Mouse (Mus musculus) C2C12 (cell line): ENCODE measurements around the gene Scgb1a1. TPM values are rescaled to one million over a fixed set of nuclear protein-coding genes. Genes with fewer than 3 reads are reported as not detected.

Experiments used
- H3K27me3 ChIP-seq: one replicate; pipeline ENCODE4 v1.6.1; 2011; ENCODE audit not compliant: control insufficient read depth, insufficient read depth, insufficient read length
- H3K36me3 ChIP-seq: one replicate; pipeline ENCODE4 v1.6.1; 2011; ENCODE audit not compliant: control insufficient read depth, insufficient read depth
- H3K4me3 ChIP-seq: one replicate; pipeline ENCODE4 v1.5.1; 2011; ENCODE audit warnings: mild to moderate bottlenecking, control low read depth; ENCODE audit not compliant: poor library complexity, insufficient read depth, severe bottlenecking
- H3K79me2 ChIP-seq: one replicate; pipeline ENCODE4 v1.6.1; 2011; ENCODE audit not compliant: control insufficient read depth, insufficient read depth
- H3K79me3 ChIP-seq: one replicate; pipeline ENCODE4 v1.6.1; 2011; ENCODE audit warnings: low read depth, control low read depth
- H3ac ChIP-seq: one replicate; pipeline ENCODE3; 2011; ENCODE audit warnings: low read depth; ENCODE audit not compliant: control insufficient read depth, insufficient read length
- CEBPB ChIP-seq: IDR thresholded peaks from one replicate; pipeline ENCODE4 v1.6.1; 2011; ENCODE audit warnings: low read depth, mild to moderate bottlenecking, control low read depth, moderate library complexity
- CTCF ChIP-seq: IDR thresholded peaks from one replicate; pipeline ENCODE4 v1.5.1; 2011; ENCODE audit not compliant: control insufficient read depth, insufficient read depth, insufficient read length
- FOSL1 ChIP-seq: IDR thresholded peaks from one replicate; pipeline ENCODE4 v1.8.0; 2011; ENCODE audit warnings: mild to moderate bottlenecking, low read length; ENCODE audit not compliant: poor library complexity, insufficient read depth, severe bottlenecking
- MAX ChIP-seq: IDR thresholded peaks from one replicate; pipeline ENCODE4 v1.6.1; 2011; ENCODE audit warnings: mild to moderate bottlenecking, control low read depth
- MYOD1 ChIP-seq: IDR thresholded peaks from one replicate; pipeline ENCODE4 v1.6.1; 2011; ENCODE audit warnings: low read depth; ENCODE audit not compliant: control insufficient read depth, insufficient read length
- MYOG ChIP-seq: IDR thresholded peaks from one replicate; pipeline ENCODE4 v1.6.1; 2011; ENCODE audit not compliant: control insufficient read depth, insufficient read length; ENCODE audit errors: extremely low read depth
- USF1 ChIP-seq: IDR thresholded peaks from one replicate; pipeline ENCODE4 v1.6.1; 2011; ENCODE audit warnings: low read depth, mild to moderate bottlenecking, control low read depth, moderate library complexity
- polyA plus RNA-seq: library from polyadenylated mRNA; unstranded; fragments of >200 nt; fragmentation: generic; extraction: Trizol; gene quantifications from one replicate; pipeline ENCODE4 v1.2.1, GENCODE M21; 2012; ENCODE audit warnings: missing spikeins

Scgb1a1 gene
- polyA plus RNA-seq, 1 experiment, result not detected

DNA sequence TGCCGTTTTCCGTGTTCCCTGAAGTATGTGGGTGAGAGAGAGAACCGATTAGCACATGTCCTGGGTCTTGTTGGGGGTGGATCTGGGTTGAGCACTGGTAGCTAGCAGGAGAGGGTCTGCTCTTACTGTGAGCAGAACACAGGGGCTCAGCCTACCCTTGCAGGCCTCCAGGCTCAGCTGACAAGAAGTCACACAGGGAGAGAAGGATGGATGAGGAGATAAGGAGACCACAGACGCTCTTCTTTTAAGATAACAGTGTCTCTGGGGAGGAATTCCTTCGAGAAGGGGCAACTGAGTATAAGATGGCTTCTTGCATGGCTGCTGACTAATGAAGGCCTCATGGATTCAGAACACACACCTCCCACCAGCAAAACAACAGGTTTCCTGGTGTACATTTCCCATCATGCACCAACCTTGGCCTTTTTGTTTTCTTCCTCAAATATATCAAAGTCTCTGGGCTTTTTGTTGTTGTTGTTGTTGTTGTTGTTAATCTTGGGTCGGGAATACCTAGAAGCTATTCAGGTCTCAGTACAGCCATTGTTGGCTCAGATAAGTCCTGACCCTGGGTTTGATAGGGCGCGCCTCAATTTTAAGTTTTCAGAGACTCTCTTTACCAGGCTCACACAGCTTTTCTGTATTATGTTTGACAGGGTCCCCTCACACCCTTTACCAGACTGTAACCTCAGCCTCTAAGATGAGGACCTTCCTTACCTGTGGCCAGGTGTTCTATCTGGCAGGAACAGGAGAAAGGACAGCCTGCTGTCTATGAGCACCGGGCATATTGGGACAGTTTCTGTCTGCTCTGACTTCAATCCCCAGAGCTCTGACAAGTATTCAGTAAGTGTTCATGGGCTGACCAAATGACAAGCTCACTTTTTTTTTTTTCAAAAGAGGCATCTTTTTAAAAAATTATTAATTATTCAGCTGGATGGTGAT, 37.2 kb downstream of the Scgb1a1 start:
- Histone ChIP-seq H3ac (no peak overlapping the region), H3K36me3 (no peaks in the 10 kb centered on the region), H3K79me3 (no peaks in the 10 kb centered on the region), H3K4me3 (no peak overlapping the region), H3K79me2 (no peaks in the 10 kb centered on the region), H3K27me3 (no peaks in the 10 kb centered on the region)
- TF ChIP-seq MAX (no peak), CEBPB (no peak), FOSL1 (no peak), CTCF (no peak), MYOG (no peak), USF1 (no peak)

DNA sequence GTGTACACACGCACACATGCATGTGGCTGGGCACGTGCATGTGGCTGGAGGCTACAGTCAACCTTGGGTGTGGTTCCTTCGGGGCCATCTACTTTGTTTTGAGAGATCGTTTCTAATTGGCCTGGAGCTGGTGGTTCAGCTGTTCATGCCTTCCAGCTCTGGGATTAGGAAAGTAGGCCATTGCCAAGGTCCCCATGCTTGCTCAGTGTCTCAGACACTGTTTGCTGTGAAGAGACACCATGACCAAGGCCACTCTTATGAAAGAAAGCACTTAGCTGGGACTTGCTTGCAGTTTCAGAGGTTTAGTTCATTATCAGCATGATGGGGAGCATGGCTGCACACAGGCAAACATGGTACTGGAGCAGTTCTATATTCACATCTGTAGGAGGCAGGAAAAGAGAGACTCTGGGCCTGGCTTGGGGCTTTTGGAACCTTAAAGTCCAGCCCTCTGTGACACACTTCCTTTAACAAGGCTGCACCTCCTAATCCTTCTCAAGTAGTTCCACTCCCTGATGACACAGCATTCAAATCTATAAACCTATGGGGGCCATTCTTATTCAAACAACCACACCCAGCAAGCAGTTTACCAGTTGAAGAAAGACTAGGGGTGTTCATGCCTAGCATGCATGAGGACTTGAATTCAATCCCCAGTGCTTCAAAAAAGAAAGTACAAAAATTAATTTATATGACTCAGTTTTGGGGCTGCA, 38.6 kb downstream of the Scgb1a1 start:
- Histone ChIP-seq H3K36me3 (no peaks in the 10 kb centered on the region), H3K79me3 (no peaks in the 10 kb centered on the region), H3ac (no peak overlapping the region), H3K79me2 (no peaks in the 10 kb centered on the region), H3K4me3 (no peak overlapping the region), H3K27me3 (no peaks in the 10 kb centered on the region)
- TF ChIP-seq CEBPB (no peak), MYOD1 (no peak), MAX (no peak), CTCF (no peak), USF1 (no peak), MYOG (no peak), FOSL1 (no peak)

DNA sequence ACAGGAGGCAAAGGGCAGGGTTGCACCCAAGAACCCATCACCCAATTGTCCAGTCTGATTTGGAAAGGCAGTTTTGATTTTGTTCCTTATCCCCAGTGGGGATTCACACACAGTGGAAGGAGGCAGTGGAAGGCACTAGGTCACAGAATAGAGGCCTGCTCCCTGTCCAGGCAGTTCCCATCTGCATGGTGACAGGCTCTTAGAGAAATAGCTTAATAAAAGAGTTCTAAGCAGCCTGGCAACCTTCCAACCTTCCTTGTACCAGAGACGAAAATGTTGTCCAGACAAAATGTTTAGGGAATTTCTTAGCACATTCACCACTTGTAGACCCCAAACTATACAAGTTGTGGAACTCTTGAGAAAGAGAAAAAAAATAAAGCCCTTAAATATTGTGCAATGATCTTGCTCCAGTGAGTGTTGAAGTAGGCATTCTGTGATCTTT, 39.8 kb downstream of the Scgb1a1 start:
- Histone ChIP-seq H3K4me3 (no peak overlapping the region), H3K27me3 (no peaks in the 10 kb centered on the region), H3ac (no peak overlapping the region), H3K36me3 (no peaks in the 10 kb centered on the region), H3K79me2 (no peaks in the 10 kb centered on the region), H3K79me3 (no peaks in the 10 kb centered on the region)
- peak; percentile 38 for TF ChIP-seq CEBPB
- no peak for TF ChIP-seq CTCF

DNA sequence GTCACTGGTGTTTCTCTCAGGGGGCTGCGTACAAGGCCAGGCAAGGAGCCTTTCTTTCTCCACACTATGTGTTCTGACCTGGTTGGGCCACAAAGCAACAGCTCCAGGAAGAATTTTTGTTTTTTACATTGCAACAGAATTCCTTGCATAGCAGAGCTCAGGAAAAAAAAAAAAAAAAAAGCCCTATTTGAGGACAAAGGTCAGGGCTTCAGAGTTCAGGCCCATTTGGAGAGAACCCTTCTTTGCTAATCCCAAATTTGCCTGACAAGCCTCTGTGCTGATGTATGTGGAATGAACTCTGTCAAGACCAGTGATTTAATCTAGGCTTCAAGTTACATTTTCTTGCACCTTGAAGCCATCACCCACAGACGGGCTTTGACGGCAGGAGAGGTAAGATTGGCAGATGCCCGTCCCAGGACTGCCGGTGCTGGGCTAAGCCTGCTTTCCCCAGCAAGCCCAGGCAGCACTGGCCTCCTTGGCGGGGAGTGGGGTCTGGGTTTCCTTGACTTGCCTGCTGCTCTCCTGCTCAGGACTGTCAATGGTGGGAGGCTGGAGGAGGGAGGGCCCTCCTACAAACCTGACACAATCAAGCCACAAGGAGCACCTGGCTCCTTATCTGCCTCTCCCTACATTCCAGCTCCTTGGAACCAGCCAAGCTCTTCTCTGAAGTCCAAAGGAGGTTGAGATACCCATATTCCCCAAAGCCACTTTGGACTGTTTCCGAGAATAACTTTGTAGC, 40.4 kb downstream of the Scgb1a1 start:
- Histone ChIP-seq H3K36me3 (no peaks in the 10 kb centered on the region), H3K27me3 (no peaks in the 10 kb centered on the region), H3ac (no peak overlapping the region), H3K4me3 (no peak overlapping the region), H3K79me2 (no peaks in the 10 kb centered on the region), H3K79me3 (no peaks in the 10 kb centered on the region)
- TF ChIP-seq FOSL1 (no peak), MAX (no peak), MYOD1 (no peak), CEBPB (no peak), CTCF (no peak), USF1 (no peak), MYOG (no peak)

DNA sequence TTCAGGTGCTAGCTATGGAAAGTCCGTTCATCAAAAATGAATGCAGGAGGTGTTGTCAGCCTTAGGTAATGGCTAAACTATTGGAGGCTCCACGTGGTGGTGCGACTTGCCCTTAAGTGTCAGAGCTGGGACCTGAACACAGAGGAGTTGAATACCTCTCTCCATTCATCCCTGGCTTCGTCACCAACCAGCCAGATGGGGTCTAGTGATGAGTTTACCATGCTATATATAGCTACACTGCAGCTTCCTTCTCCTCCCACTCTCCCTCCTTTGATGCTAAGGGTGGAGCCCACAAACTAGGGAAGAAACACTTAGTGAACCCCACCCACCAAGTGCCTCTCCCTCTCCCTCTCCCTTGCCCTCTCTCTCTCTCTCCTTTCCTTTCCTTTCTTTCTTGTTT, 43.5 kb downstream of the Scgb1a1 start:
- Histone ChIP-seq H3K79me2 (no peaks in the 10 kb centered on the region), H3ac (no peak overlapping the region), H3K4me3 (no peak overlapping the region), H3K27me3 (no peaks in the 10 kb centered on the region), H3K79me3 (no peaks in the 10 kb centered on the region), H3K36me3 (no peaks in the 10 kb centered on the region)
- TF ChIP-seq MAX, result no peak
- no peak for TF ChIP-seq CTCF
- no peak for TF ChIP-seq CEBPB
- TF ChIP-seq MYOD1, result no peak
- TF ChIP-seq FOSL1, result no peak
- no peak for TF ChIP-seq MYOG
- no peak for TF ChIP-seq USF1
